ENCODE assay signal across 25 mouse cellular contexts in genomic region chr11:45837257-45837817, GRCm38 (mm10). TPM values are rescaled to one million over a fixed set of nuclear protein-coding genes. Genes with fewer than 3 reads are reported as not detected.
DNase-seq lines count a peak whose midpoint lies in the region; ATAC-seq and TF ChIP-seq lines count a peak whose summit lies in the region.
"Had no signal": no experiment of that assay in that cellular context is flagged by ENCODE, and none has a peak within 500 bp of the region (broad histone marks: within the 10 kb centered on the region; RNA-seq: fewer than 3 reads in every experiment).

No protein-coding gene starts in this region.

- no peaks in the 10 kb centered on the region for H3K9me3 ChIP-seq in kidney, embryonic 15.5 days (replicated peaks)
- no peaks in the 10 kb centered on the region for H3K9me3 ChIP-seq in MEL (replicated peaks; ENCODE audit: insufficient read depth, low read length)
- H3K9me3 ChIP-seq: embryonic facial prominence, embryonic 13.5 days; forebrain, embryonic 13.5 days; limb, embryonic 10.5 days; midbrain, embryonic 12.5 days had no signal

- WGBS in kidney, embryonic 15.5 days = 80% methylated on average over 5 of the region's 5 CpGs

- no peak overlapping the region for H3K4me2 ChIP-seq in kidney, embryonic 15.5 days
- H3K4me2 ChIP-seq: embryonic facial prominence, embryonic 13.5 days; forebrain, embryonic 13.5 days; hindbrain, embryonic 14.5 days; midbrain, embryonic 12.5 days had no signal

- H3K4me3 ChIP-seq in kidney, embryonic 15.5 days (replicated peaks) = no peak overlapping the region
- H3K4me3 ChIP-seq in MEL (ENCODE audit: control insufficient read depth in 1 of 2, insufficient read depth in 1 of 2, low read depth in 2 of 2, low read length in 2 of 2) = no peak overlapping the region
- H3K4me3 ChIP-seq: embryonic facial prominence, embryonic 13.5 days; erythroblast, embryonic 14.5 days; forebrain, embryonic 13.5 days; layer of hippocampus, adult 2 months; limb, embryonic 10.5 days; midbrain, embryonic 12.5 days had no signal

- ATAC-seq in kidney, embryonic 15.5 days (replicated peaks; ENCODE audit: low FRiP score) = no peak
- ATAC-seq in megakaryocyte progenitor cell, adult 5-6 weeks (replicated peaks; ENCODE audit: poor library complexity) = peak; percentile 42; the same call in 1 of the 2 replicates
- ATAC-seq: CD4-positive, CD25-positive, alpha-beta regulatory T cell, adult 4 months; forebrain, embryonic 13.5 days; inflammation-experienced regulatory T-cells, adult 6 months; lung, postnatal 0 days; Patski had no signal

- no peaks in the 10 kb centered on the region for H3K36me3 ChIP-seq in kidney, embryonic 15.5 days
- peaks cover 0 to 20% of the 10 kb centered on the region in 2 experiments; a peak in 2 of 4 replicates for H3K36me3 ChIP-seq in MEL (ENCODE audit: control insufficient read depth in 1 of 2, insufficient read depth in 2 of 2, low read length in 2 of 2)
- H3K36me3 ChIP-seq: embryonic facial prominence, embryonic 13.5 days; limb, embryonic 10.5 days; midbrain, embryonic 12.5 days had no signal

- H3K79me2 ChIP-seq in MEL (ENCODE audit: control insufficient read depth, insufficient read depth, low read length, poor library complexity) = no peaks in the 10 kb centered on the region

- TF ChIP-seq POLR2A in MEL (IDR thresholded peaks at IDR 0.05; ENCODE audit: control insufficient read depth in 1 of 2, insufficient read depth in 1 of 2, low read depth in 1 of 2, low read length in 2 of 2, poor library complexity in 1 of 2) = no peak

- peaks cover 21% of the 10 kb centered on the region for H3K4me1 ChIP-seq in kidney, embryonic 15.5 days
- peaks cover 26 to 34% of the 10 kb centered on the region in 2 experiments for H3K4me1 ChIP-seq in MEL (ENCODE audit: control insufficient read depth in 1 of 2, insufficient read depth in 2 of 2, low read length in 2 of 2)
- H3K4me1 ChIP-seq: embryonic facial prominence, embryonic 13.5 days; forebrain, embryonic 13.5 days had no signal

- no peak for DNase-seq in kidney, adult 18-20 months
- DNase-seq in MEL (ENCODE audit: low read depth, low spot score) = peak; percentile 59
- DNase-seq in kidney, postnatal 14 days = peak; percentile 39
- no peak for DNase-seq in embryo, embryonic 10 days (ENCODE audit: low spot score)
- DNase-seq in c-Kit-positive CD71-positive TER-119-positive erythroid progenitor cells, embryonic 14.5 days (ENCODE audit: low spot score) = no peak
- DNase-seq in urinary bladder, adult 2 months (ENCODE audit: low spot score) = no peak
- DNase-seq: adrenal gland, adult 2 months; cerebellum, adult 18-20 months; cerebellum, postnatal 25 days; embryo, embryonic 11 days; spleen, adult 18-20 months; thymus, postnatal 25 days had no signal

- no peak overlapping the region for H3K9ac ChIP-seq in kidney, embryonic 15.5 days
- H3K9ac ChIP-seq in MEL (ENCODE audit: control insufficient read depth, low read depth, low read length, poor library complexity, severe bottlenecking) = no peak overlapping the region
- H3K9ac ChIP-seq: embryonic facial prominence, embryonic 13.5 days; forebrain, embryonic 13.5 days; hindbrain, embryonic 14.5 days; midbrain, embryonic 12.5 days had no signal

- peak; percentile 5 to 66; a peak in 3 of 4 replicates for TF ChIP-seq EP300 in MEL (IDR thresholded peaks at IDR 0.05; ENCODE audit: low read depth in 1 of 2, low read length in 2 of 2)

- H3K27me3 ChIP-seq in kidney, embryonic 15.5 days = no peaks in the 10 kb centered on the region
- no peaks in the 10 kb centered on the region for H3K27me3 ChIP-seq in MEL (ENCODE audit: control insufficient read depth in 1 of 2, insufficient read depth in 2 of 2, low read length in 2 of 2)
- H3K27me3 ChIP-seq: embryonic facial prominence, embryonic 13.5 days; forebrain, embryonic 13.5 days; midbrain, embryonic 12.5 days; Patski had no signal

- H3K27ac ChIP-seq in kidney, embryonic 15.5 days = peak overlapping the region; percentile 89
- no peak overlapping the region for H3K27ac ChIP-seq in MEL (ENCODE audit: control insufficient read depth, low read depth, low read length)
- H3K27ac ChIP-seq: embryonic facial prominence, embryonic 13.5 days; forebrain, embryonic 13.5 days; hindbrain, embryonic 14.5 days; layer of hippocampus, adult 2 months; limb, embryonic 10.5 days; midbrain, embryonic 12.5 days had no signal

- TF ChIP-seq CTCF in MEL (IDR thresholded peaks at IDR 0.05 in 2 of 3, conservative IDR thresholded peaks at IDR 0.05 in 1 of 3; ENCODE audit: control insufficient read depth in 1 of 3, insufficient read depth in 1 of 3, low read depth in 2 of 3, low read length in 3 of 3, poor library complexity in 1 of 3, severe bottlenecking in 1 of 3) = no peak

- no peak for TF ChIP-seq RAD21 in MEL (IDR thresholded peaks at IDR 0.05; ENCODE audit: low read depth, low read length)

TF ChIP-seq in MEL, 35 proteins besides CTCF, POLR2A, EP300 and RAD21:
- TF ChIP-seq GATA1 (IDR thresholded peaks at IDR 0.05; ENCODE audit: low read depth, low read length) (peak; percentile 81), HCFC1 (IDR thresholded peaks at IDR 0.05; ENCODE audit: low read depth, low read length) (no peak), ETS1 (IDR thresholded peaks at IDR 0.05; ENCODE audit: low read depth, low read length) (peak; percentile 14; the same call in 1 of the 2 replicates)

RNA-seq across cellular contexts. Expression of gene Clint1, which starts 14.5 kb away (rescaled TPM):
- 97.8 and 102 TPM in 2 replicates for polyA plus RNA-seq in kidney, embryonic 15.5 days (2015; fragmentation: Nextera tagmentation; extraction: Ambion mirVana)
- total RNA-seq in MEL (2012; rRNA removed) = 89.8 and 102 TPM in 2 replicates
- polyA plus RNA-seq in MEL (2012; ENCODE audit: insufficient read depth in 1 of 2, insufficient read length in 2 of 2, low read depth in 1 of 2, low replicate concordance in 2 of 2, missing spikeins in 1 of 2) = 100 to 1,000 TPM in 1 of 2 experiments, 10 to 100 TPM in 1; 58.5 to 184 TPM
- total RNA-seq in megakaryocyte progenitor cell, adult 5-6 weeks (2015) = 130 and 133 TPM in 2 replicates
- 133 and 160 TPM in 2 replicates for total RNA-seq in megakaryocyte progenitor cell, adult 5-6 weeks (2017)
- polyA plus RNA-seq in urinary bladder, adult 2 months (2012; rRNA removed) = 72.0 and 74.3 TPM in 2 replicates

Comparison
In these comparisons a context has a peak if more than half of its experiments do, and no peak if none do; other contexts are left out.
1. DNase-seq: peak in MEL (single experiment) and kidney, postnatal 14 days (single experiment); none in kidney, adult 18-20 months (single experiment), embryo, embryonic 10 days (single experiment), c-Kit-positive CD71-positive TER-119-positive erythroid progenitor cells, embryonic 14.5 days (single experiment) and urinary bladder, adult 2 months (single experiment).